Mouse (Mus musculus) hindbrain, postnatal 0 days (tissue): Measurements from ENCODE around the gene Tsnaxip1. TPM values are rescaled to one million over a fixed set of nuclear protein-coding genes. Genes with fewer than 3 reads are reported as not detected.

Experiments used
- ATAC-seq: fragments of 200-750 bp; cut with Nextera tagmentation; 2 replicates; pipeline ENCODE4 v1.8.0; 2017; ENCODE audit warnings: mild to moderate bottlenecking, moderate TSS enrichment, moderate library complexity
- DNase-seq: peaks from one replicate; pipeline ENCODE4 v3.0.0-alpha.2; 2015; ENCODE audit warnings: low spot score
- H3K27ac ChIP-seq: fragments of 300-500 bp; sonication (generic); 2 replicates; pipeline ENCODE4 v1.5.1; 2014; ENCODE audit warnings: mild to moderate bottlenecking
- H3K27me3 ChIP-seq: fragments of 300-500 bp; sonication (generic); 2 replicates; pipeline ENCODE4 v1.6.1; 2014; ENCODE audit warnings: low read length, mixed read lengths; ENCODE audit not compliant: insufficient read depth
- H3K36me3 ChIP-seq: fragments of 300-500 bp; sonication (generic); 2 replicates; pipeline ENCODE4 v1.6.1; 2014; ENCODE audit warnings: low read length, mixed read lengths; ENCODE audit not compliant: insufficient read depth
- H3K4me1 ChIP-seq: fragments of 300-500 bp; sonication (generic); 2 replicates; pipeline ENCODE4 v1.6.1; 2014; ENCODE audit warnings: antibody characterized with exemption, low read length, mixed read lengths; ENCODE audit not compliant: insufficient read depth
- H3K4me2 ChIP-seq: fragments of 300-500 bp; sonication (generic); 2 replicates; pipeline ENCODE4 v1.6.1; 2014; ENCODE audit warnings: low read depth, mild to moderate bottlenecking, low read length, moderate library complexity, mixed read lengths
- H3K4me3 ChIP-seq: fragments of 300-500 bp; sonication (generic); 2 replicates; pipeline ENCODE4 v1.5.1; 2014; ENCODE audit warnings: low read length
- H3K9ac ChIP-seq: fragments of 300-500 bp; sonication (generic); replicated peaks from 2 replicates; pipeline ENCODE4 v1.6.1; 2014; ENCODE audit warnings: mild to moderate bottlenecking, low read length, moderate library complexity, mixed read lengths
- H3K9me3 ChIP-seq: fragments of 300-500 bp; sonication (generic); 2 replicates; pipeline ENCODE4 v1.6.1; 2016; ENCODE audit warnings: low read length, mixed read lengths
- CTCF ChIP-seq: IDR thresholded peaks from 2 replicates; pipeline ENCODE4 v1.5.1; 2016; ENCODE audit warnings: antibody characterized with exemption, control low read depth, low read depth
- WGBS: fragments of 180-500 bp; shearing (Covaris S2); extraction: QIAGEN DNeasy Blood & Tissue Kit; methylation state at CpG from one replicate; pipeline ENCODE4 v1.1.7; 2014; 5-methylcytosine and 5-hydroxymethylcytosine counted together
- polyA plus RNA-seq: library from polyadenylated mRNA; unstranded; fragments of >200 nt; fragmentation: Nextera tagmentation; extraction: Ambion mirVana; gene quantifications from 2 replicates; pipeline ENCODE4 v1.2.1, GENCODE M21; 2015
- total RNA-seq: library from RNA; depleted of rRNA; stranded (reverse); fragments of >200 nt; gene quantifications from 2 replicates; pipeline ENCODE4 v1.2.3, GENCODE M21; 2014

The Tsnaxip1 gene
- total and polyA plus RNA-seq, 2 experiments from 2014 or later = 0.37 to 0.64 TPM

DNA sequence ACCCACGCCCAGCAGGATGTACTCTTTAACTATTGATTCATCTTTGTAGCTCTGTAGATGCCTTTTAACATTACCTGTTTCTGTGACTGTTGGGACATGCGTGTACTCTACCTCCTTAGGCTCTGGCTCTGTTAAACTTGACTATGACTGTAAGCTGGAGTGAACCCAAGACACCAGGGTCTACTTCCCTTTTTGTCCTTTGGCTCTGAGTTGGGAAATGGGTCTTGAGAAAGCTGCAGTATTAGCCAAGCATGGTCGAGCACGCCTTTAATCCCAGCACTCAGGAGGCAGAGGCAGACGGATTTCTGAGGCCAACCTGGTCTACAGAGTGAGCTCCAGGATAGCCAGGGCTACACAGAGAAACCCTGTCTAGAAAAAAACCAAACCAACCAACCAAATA lies 31.0 kb downstream of the Tsnaxip1 start:
- Histone ChIP-seq H3K4me3 (no peak overlapping the region), H3K9ac (no peak overlapping the region), H3K9me3 (no peaks in the 10 kb centered on the region), H3K4me2 (no peak overlapping the region), H3K27ac (no peak overlapping the region), H3K4me1 (peaks cover 26% of the 10 kb centered on the region), H3K27me3 (no peaks in the 10 kb centered on the region), H3K36me3 (no peaks in the 10 kb centered on the region)
- 88% methylated on average over 5 of the region's 5 CpGs for WGBS
- DNase-seq = no peak
- no peak for TF ChIP-seq CTCF
- ATAC-seq = no peak

DNA sequence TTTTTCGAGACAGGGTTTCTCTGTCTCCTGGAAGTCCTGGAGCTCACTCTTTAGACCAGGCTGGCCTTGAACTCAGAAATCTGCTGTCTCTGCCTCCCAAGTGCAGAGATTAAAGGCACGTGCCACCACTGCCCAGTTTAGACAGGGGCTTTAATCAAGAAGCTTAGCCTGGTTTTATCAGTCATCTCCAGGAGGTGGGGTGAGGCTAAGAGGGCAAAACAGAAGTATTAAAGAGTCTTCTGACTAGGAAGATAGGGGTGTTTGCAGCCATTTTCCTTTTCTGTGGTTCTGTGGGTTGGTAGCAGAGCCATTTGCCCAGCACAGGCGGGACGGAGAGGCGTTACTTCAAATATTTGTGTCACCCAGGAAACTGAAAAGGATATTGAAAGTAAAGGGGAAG lies 31.8 kb downstream of the Tsnaxip1 start:
- Histone ChIP-seq H3K4me1 (peaks cover 26% of the 10 kb centered on the region), H3K27ac (peak overlapping the region; percentile 92; the same call in 1 of the 2 replicates), H3K9ac (no peak overlapping the region), H3K27me3 (no peaks in the 10 kb centered on the region), H3K9me3 (no peaks in the 10 kb centered on the region), H3K4me2 (no peak overlapping the region), H3K36me3 (no peaks in the 10 kb centered on the region), H3K4me3 (no peak overlapping the region)
- no peak for TF ChIP-seq CTCF
- 74% methylated on average over 5 of the region's 5 CpGs for WGBS
- DNase-seq (no peak), ATAC-seq (no peak)

DNA sequence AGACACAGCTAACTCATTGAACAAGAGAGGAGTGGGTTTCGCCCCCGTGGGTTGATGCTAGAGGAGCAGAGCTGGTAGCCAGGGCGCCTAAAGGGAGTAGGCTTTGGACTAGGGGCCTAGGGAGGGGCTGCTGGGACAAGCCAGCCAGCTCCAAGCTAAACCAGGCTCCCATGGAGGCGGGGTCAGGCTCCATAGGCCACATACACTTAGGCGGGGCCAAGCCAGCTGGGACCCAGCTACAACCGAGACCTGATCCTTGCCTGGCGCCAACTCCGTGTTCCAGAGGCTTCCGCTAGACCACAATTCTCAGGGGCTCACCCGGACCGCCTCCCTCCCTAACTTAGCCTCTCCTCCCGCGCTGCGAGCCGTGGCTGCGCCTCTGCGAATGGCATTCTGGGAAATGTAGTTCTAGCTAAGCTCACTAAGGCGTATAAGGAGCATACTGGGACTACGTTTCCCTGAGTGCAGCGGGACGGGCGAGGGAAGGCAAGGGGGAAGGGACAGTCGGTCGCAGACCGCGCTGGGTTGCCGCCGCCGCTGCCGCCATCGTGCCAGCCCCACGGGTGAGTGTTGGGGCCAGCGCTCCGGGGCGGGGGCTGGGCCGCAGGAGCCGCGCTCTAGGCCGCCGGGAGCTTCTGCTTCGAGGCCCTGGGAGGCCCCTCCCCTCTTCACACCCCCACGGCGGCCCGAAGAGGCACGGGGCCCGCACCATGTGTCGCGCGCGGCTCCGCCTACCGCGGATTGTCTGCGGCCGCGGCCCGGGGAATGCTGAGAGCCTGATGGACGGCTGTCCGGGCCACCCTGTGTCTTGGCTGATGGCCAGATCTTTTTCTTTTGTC lies 32.8 kb downstream of the Tsnaxip1 start, which contains the start of gene Nutf2:
Gene Nutf2, plus strand, starts transcription at position 438 of the 839 bp plus-strand sequence.
- peak within 1 kb of the TSS; percentile 98 for H3K9ac ChIP-seq
- peak; percentile 97 for ATAC-seq
- under 1% methylated on average over 59 of the region's 59 CpGs for WGBS
- peak; percentile 99 for DNase-seq
- peak within 1 kb of the TSS; percentile 92 for H3K27ac ChIP-seq
- peak within 1 kb of the TSS; percentile 95 for H3K4me3 ChIP-seq
- H3K27me3 ChIP-seq = no peaks in the 10 kb centered on the region
- no peak for TF ChIP-seq CTCF
- H3K9me3 ChIP-seq = no peaks in the 10 kb centered on the region
- no peaks in the 10 kb centered on the region for H3K36me3 ChIP-seq
- peak within 1 kb of the TSS; percentile 87 for H3K4me2 ChIP-seq
- peaks cover 26% of the 10 kb centered on the region for H3K4me1 ChIP-seq

DNA sequence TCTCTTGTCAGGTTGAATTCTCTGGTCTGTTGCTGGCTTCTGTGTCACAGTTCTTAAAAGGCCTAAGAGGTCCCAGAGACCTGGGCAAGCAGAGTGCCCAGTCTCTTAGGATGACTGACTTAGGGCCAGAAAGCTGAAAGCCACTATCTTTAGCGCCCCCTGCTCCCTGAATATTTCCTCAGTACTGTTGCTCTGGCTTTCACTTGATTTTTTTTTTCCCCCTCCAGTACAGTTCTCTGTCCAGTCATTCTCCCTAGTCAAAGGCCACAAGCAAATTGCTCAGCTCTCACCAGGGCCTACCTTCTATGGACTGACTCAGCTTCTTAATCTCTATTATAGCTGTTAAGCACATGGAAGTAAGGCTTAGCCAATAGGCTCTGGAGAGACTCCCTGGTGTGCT lies 34.4 kb downstream of the Tsnaxip1 start:
- Histone ChIP-seq H3K9ac (peak overlapping the region; percentile 98; the same call in 1 of the 2 replicates), H3K4me1 (peaks cover 13% of the 10 kb centered on the region), H3K27ac (no peak overlapping the region), H3K27me3 (no peaks in the 10 kb centered on the region), H3K4me3 (peak overlapping the region; percentile 95), H3K4me2 (peak overlapping the region; percentile 87), H3K36me3 (peaks cover 12% of the 10 kb centered on the region; the same call in 1 of the 2 replicates), H3K9me3 (no peaks in the 10 kb centered on the region)
- ATAC-seq (no peak), DNase-seq (peak; percentile 46)
- WGBS = 7% methylated on average over 1 of the region's 1 CpGs
- peak; percentile 54 for TF ChIP-seq CTCF

DNA sequence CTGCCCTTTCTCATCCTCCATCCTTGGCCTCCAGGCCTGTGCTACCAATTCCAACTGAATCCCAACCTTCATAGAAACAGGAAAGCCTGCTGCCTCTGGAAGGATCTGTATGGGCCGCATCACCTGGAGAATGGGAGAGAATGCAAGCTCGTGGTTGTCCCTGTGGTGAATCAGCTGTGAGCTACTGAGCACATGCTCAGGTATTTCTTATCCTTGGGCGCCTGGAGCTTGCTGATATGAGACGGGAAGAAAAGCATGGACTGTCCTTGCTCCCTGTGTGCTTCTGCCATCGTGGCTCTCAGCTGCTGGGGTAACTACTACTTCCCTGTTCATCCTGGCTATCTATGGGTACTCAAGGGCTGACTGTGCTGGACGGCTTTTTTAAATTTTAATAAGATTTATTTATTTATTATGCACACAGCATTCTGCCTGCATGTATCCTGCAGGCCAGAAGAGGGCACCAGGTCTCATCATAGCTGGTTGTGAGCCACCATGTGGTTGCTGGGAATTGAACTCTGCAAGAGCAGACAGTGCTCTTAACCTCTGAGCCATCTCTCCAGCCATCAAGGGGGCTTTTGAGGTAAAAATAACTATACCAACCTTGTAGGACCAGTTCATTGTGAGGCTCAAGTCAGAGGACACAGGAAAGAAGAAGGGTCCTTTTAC lies 39.0 kb downstream of the Tsnaxip1 start:
- WGBS = 81% methylated on average over 6 of the region's 6 CpGs
- ATAC-seq = no peak
- H3K4me3 ChIP-seq = no peak overlapping the region
- H3K4me2 ChIP-seq = no peak overlapping the region
- H3K27ac ChIP-seq = no peak overlapping the region
- TF ChIP-seq CTCF = peak; percentile 57
- DNase-seq = peak; percentile 18
- peaks cover 35% of the 10 kb centered on the region; the same call in 1 of the 2 replicates for H3K36me3 ChIP-seq
- no peak overlapping the region for H3K9ac ChIP-seq
- no peaks in the 10 kb centered on the region for H3K9me3 ChIP-seq
- no peaks in the 10 kb centered on the region for H3K27me3 ChIP-seq
- H3K4me1 ChIP-seq = peaks cover 11% of the 10 kb centered on the region

DNA sequence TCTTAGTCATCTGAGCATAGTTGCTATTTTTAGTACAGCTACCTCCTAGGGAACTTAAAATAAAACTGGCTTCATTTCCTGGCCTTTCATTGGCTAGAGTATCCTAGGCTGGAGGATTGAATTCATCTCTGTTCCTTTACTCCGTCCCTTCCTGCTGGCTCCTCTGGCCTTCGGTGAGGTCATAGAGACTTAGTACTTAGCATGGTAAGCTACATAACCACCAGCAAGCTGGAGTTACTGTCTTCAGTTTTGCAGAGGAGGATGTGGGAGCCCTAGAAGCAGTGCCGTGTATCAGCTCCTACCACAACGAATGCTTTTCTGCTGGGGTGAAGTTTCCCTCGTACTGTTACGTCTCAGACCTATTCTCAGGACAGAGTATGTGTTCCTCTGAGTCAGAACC lies 46.8 kb downstream of the Tsnaxip1 start:
- TF ChIP-seq CTCF = no peak

More for the DNA sequence above, 46.8 kb downstream of the Tsnaxip1 start:
- no peak for DNase-seq
- H3K4me3 ChIP-seq = no peak overlapping the region
- ATAC-seq = no peak
- H3K9ac ChIP-seq = no peak overlapping the region
- H3K27me3 ChIP-seq = no peaks in the 10 kb centered on the region
- peaks cover 47% of the 10 kb centered on the region for H3K36me3 ChIP-seq
- H3K9me3 ChIP-seq = no peaks in the 10 kb centered on the region
- 82% methylated on average over 6 of the region's 6 CpGs for WGBS
- H3K4me1 ChIP-seq = no peaks in the 10 kb centered on the region
- H3K4me2 ChIP-seq = no peak overlapping the region
- H3K27ac ChIP-seq = peak overlapping the region; percentile 22; the same call in 1 of the 2 replicates
